Mouse (Mus musculus) layer of hippocampus, postnatal 36 days (tissue): ENCODE measurements around the gene 1700013F07Rik. TPM values are rescaled to one million over a fixed set of nuclear protein-coding genes. Genes with fewer than 3 reads are reported as not detected.

Experiments used
- microRNA-seq, 2 experiments: library from miRNA; unstranded; fragments of <30 nt; microRNA quantifications; one replicate each; pipeline ENCODE4 v1.2.0; 2021
- total RNA-seq, 2 experiments: library from RNA; stranded (reverse); gene quantifications; 2 replicates each; pipeline ENCODE4 v1.2.3; 2021

The 1700013F07Rik gene
- total RNA-seq, 2 experiments from 2014 or later = 2.4 to 2.9 TPM

Small RNA genes lying within 50 kb of the gene (microRNA-seq; reads per million reads assigned to microRNA genes)
- gene Gm22860 = 0 reads per million in 2 experiments

Other genes starting within 250 kb of the 1700013F07Rik start
- gene Mybphl, start 169.2 kb upstream of the 1700013F07Rik start, total RNA-seq = 1 to 10 TPM; 1.8 to 1.9 TPM
- gene Psrc1, start 150.3 kb upstream of the 1700013F07Rik start, total RNA-seq = 10 to 100 TPM; 18.4 TPM
- gene Celsr2, start 118.6 kb upstream of the 1700013F07Rik start, total RNA-seq = 100 to 1,000 TPM; 178 to 190 TPM
- 100 to 1,000 TPM; 190 to 210 TPM for gene Sars, start 88.9 kb upstream of the 1700013F07Rik start, total RNA-seq
- 10 to 100 TPM; 26.1 to 29.7 TPM for gene 5330417C22Rik, start 2.4 kb downstream of the 1700013F07Rik start, total RNA-seq
- 10 to 100 TPM; 51.2 to 54.0 TPM for gene Tmem167b, start 28.3 kb downstream of the 1700013F07Rik start, total RNA-seq
- gene Taf13, start 37.5 kb downstream of the 1700013F07Rik start, total RNA-seq = 10 to 100 TPM; 25.1 to 26.2 TPM
- gene Wdr47, start 57.1 kb downstream of the 1700013F07Rik start, total RNA-seq = 100 to 1,000 TPM; 129 to 132 TPM
- 10 to 100 TPM; 29.1 to 29.4 TPM for gene Clcc1, start 119.8 kb downstream of the 1700013F07Rik start, total RNA-seq
- gene Gpsm2, start 188.2 kb downstream of the 1700013F07Rik start, total RNA-seq = 10 to 100 TPM; 15.9 to 19.6 TPM
- gene Aknad1, start 205.5 kb downstream of the 1700013F07Rik start, total RNA-seq = under 1 TPM; 0.10 to 0.13 TPM